Mouse (Mus musculus) common myeloid progenitor, adult 5-6 weeks (primary cell): ENCODE results near the gene Matk. TPM values are rescaled to one million over a fixed set of nuclear protein-coding genes. Genes with fewer than 3 reads are reported as not detected.

Experiments used
- ATAC-seq: replicated peaks from 2 replicates; pipeline ENCODE4 v1.8.0; 2016; ENCODE audit warnings: low read depth, mild to moderate bottlenecking, moderate TSS enrichment, inconsistent platforms; ENCODE audit not compliant: poor library complexity, severe bottlenecking
- total RNA-seq: library from RNA; stranded (forward); fragments of 200-1000, 187-1606 nt; gene quantifications from 2 replicates; pipeline ENCODE4 v1.2.3, GENCODE M21; 2017

Matk gene
- total RNA-seq, 1 experiment from 2014 or later, result 20.3 TPM

- ATAC-seq, result no peak
Measured at GRCm38 (mm10) chr10:81284719-81285118, 32.0 kb downstream of the Matk start.

GRCm38 (mm10) chr10:81285694-81286450 lies 33.1 kb downstream of the Matk start:
- peak; percentile 88 for ATAC-seq

- ATAC-seq, result no peak
Measured at GRCm38 (mm10) chr10:81286586-81286985, 33.9 kb downstream of the Matk start.

GRCm38 (mm10) chr10:81287513-81288157 lies 34.9 kb downstream of the Matk start:
- no peak for ATAC-seq

- ATAC-seq, result no peak
Measured at GRCm38 (mm10) chr10:81288601-81289000, 35.9 kb downstream of the Matk start.

- ATAC-seq, result 0 out of 2 replicates have a peak, but pooled peaks have one; percentile 12
Measured at GRCm38 (mm10) chr10:81289278-81289677, 36.5 kb downstream of the Matk start.

- ATAC-seq, result no peak
Measured at GRCm38 (mm10) chr10:81289811-81290210, 37.1 kb downstream of the Matk start.

- ATAC-seq, result no peak
Measured at GRCm38 (mm10) chr10:81290698-81291460, 38.1 kb downstream of the Matk start.

GRCm38 (mm10) chr10:81291511-81292104 lies 38.9 kb downstream of the Matk start, which contains the start of gene Tjp3:
Tjp3 (minus strand) TSS chr10:81291581.
- no peak for ATAC-seq

GRCm38 (mm10) chr10:81292554-81293333 lies 40.0 kb downstream of the Matk start, which contains the start of gene Pip5k1c:
Pip5k1c (plus strand) TSS chr10:81292963.
- peak; percentile 75 for ATAC-seq

- no peak for ATAC-seq
Measured at GRCm38 (mm10) chr10:81293334-81294030, 40.7 kb downstream of the Matk start.

GRCm38 (mm10) chr10:81294442-81294841 lies 41.7 kb downstream of the Matk start:
- ATAC-seq, result no peak

GRCm38 (mm10) chr10:81295185-81295584 lies 42.5 kb downstream of the Matk start:
- no peak for ATAC-seq

- no peak for ATAC-seq
Measured at GRCm38 (mm10) chr10:81297246-81297645, 44.5 kb downstream of the Matk start.

GRCm38 (mm10) chr10:81297845-81298244 lies 45.1 kb downstream of the Matk start:
- peak; percentile 67 for ATAC-seq

GRCm38 (mm10) chr10:81298369-81299100 lies 45.8 kb downstream of the Matk start:
- ATAC-seq, result peak; percentile 53

- ATAC-seq, result no peak
Measured at GRCm38 (mm10) chr10:81299585-81300351, 47.0 kb downstream of the Matk start.
